Mouse (Mus musculus): ENCODE measurements at regions not wholly inside any gene's neighbourhood (a gene's known extent, or its start where the extent isn't known, plus 50 kb on each side); places are given as distances from the start of the nearest gene placed in this dataset.
"Not testable (repeated sequence)": the region's sequence is repeated elsewhere in the genome, so short reads cannot be mapped to it uniquely, and the experiment has no call there.

- DNase-seq, result no peak
Measured at GRCm38 (mm10) chr12:113241373-113242193, 55.9 kb downstream of the Tmem121 start.

GRCm38 (mm10) chr12:113242194-113242510, 56.4 kb downstream of the Tmem121 start:
- DNase-seq, result no peak

- no peak for DNase-seq
Measured at GRCm38 (mm10) chr12:113244685-113245084, 59.0 kb downstream of the Tmem121 start.

- not testable (repeated sequence) for DNase-seq
Measured at GRCm38 (mm10) chr12:113253446-113254424, 68.0 kb downstream of the Tmem121 start.

- DNase-seq, result no peak
Measured at GRCm38 (mm10) chr12:113255331-113255730, 69.6 kb downstream of the Tmem121 start.

- no peak for DNase-seq
Measured at GRCm38 (mm10) chr12:113256628-113257027, 70.9 kb downstream of the Tmem121 start.

GRCm38 (mm10) chr12:113257243-113257642, 71.5 kb downstream of the Tmem121 start:
- no peak for DNase-seq

- no peak for DNase-seq
Measured at GRCm38 (mm10) chr12:113259476-113259875, 73.7 kb downstream of the Tmem121 start.

- no peak for DNase-seq
Measured at GRCm38 (mm10) chr12:113260304-113260703, 74.6 kb downstream of the Tmem121 start.

GRCm38 (mm10) chr12:113275934-113276333, 90.2 kb downstream of the Tmem121 start:
- no peak for DNase-seq

GRCm38 (mm10) chr12:113276355-113276942, 90.7 kb downstream of the Tmem121 start:
- no peak for DNase-seq

- no peak for DNase-seq
Measured at GRCm38 (mm10) chr12:113277741-113278140, 92.0 kb downstream of the Tmem121 start.

GRCm38 (mm10) chr12:113292029-113292809, 106.5 kb downstream of the Tmem121 start:
- no peak for DNase-seq

GRCm38 (mm10) chr12:113295924-113296323, 110.2 kb downstream of the Tmem121 start:
- DNase-seq, result no peak

GRCm38 (mm10) chr12:113305973-113306372, 120.2 kb downstream of the Tmem121 start:
- no peak for DNase-seq

- no peak for DNase-seq
Measured at GRCm38 (mm10) chr12:113313319-113313718, 127.6 kb downstream of the Tmem121 start.

GRCm38 (mm10) chr12:113314624-113315023, 128.9 kb downstream of the Tmem121 start:
- no peak for DNase-seq

GRCm38 (mm10) chr12:113321086-113321485, 135.4 kb downstream of the Tmem121 start:
- DNase-seq, result no peak

- DNase-seq, result no peak
Measured at GRCm38 (mm10) chr12:113322173-113322572, 136.4 kb downstream of the Tmem121 start.

- DNase-seq, result peak; percentile 38
Measured at GRCm38 (mm10) chr12:113327851-113328250, 142.1 kb downstream of the Tmem121 start.

- DNase-seq, result no peak
Measured at GRCm38 (mm10) chr12:113330266-113330665, 144.5 kb downstream of the Tmem121 start.

GRCm38 (mm10) chr12:113332226-113332625, 146.5 kb downstream of the Tmem121 start:
- no peak for DNase-seq
